ENCODE assay signal across 23 mouse cellular contexts in the genomic region with DNA sequence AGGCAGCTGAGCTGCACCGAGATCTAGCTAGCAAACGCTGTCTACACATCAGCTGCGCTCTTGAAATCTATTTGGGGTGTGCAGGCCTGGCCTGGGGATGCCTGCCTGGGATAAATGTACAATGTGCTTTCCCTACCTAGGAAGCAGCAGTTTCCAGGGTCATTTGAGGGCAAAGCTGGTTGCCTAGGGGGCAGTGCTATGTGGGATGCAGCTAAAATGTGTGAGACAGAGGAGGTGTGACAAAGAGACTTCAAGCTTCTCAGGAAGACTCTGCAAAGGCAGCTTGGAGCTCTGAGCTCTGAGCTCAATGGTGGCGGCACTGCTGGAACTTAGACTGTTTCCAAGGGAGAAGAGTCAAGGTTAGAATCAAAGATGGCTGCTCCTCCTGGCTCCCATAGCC. TPM values are rescaled to one million over a fixed set of nuclear protein-coding genes. Genes with fewer than 3 reads are reported as not detected.
DNase-seq lines count a peak whose midpoint lies in the region; ATAC-seq lines count a peak whose summit lies in the region.
"Had no signal": no experiment of that assay in that cellular context is flagged by ENCODE, and none has a peak within 500 bp of the region (broad histone marks: within the 10 kb centered on the region; RNA-seq: fewer than 3 reads in every experiment).

No protein-coding gene starts in this region.

- H3K9me3 ChIP-seq in heart, embryonic 13.5 days: no peaks in the 10 kb centered on the region
- H3K9me3 ChIP-seq: embryonic facial prominence, embryonic 10.5 days; heart, embryonic 15.5 days; hindbrain, embryonic 15.5 days; limb, embryonic 13.5 days; liver, embryonic 13.5 days; midbrain, embryonic 12.5 days had no signal

- ATAC-seq in heart, embryonic 13.5 days (ENCODE audit: extremely low read depth, insufficient number of reproducible peaks, low FRiP score, low TSS enrichment): no peak
- ATAC-seq: forebrain, embryonic 16.5 days had no signal

- peaks cover 27% of the 10 kb centered on the region for H3K4me1 ChIP-seq in heart, embryonic 13.5 days
- H3K4me1 ChIP-seq: embryonic facial prominence, embryonic 10.5 days; hindbrain, embryonic 15.5 days; limb, embryonic 13.5 days; liver, embryonic 13.5 days had no signal

- no peaks in the 10 kb centered on the region for H3K27me3 ChIP-seq in heart, embryonic 13.5 days (replicated peaks)
- H3K27me3 ChIP-seq: heart, embryonic 15.5 days; hindbrain, embryonic 15.5 days; limb, embryonic 13.5 days; midbrain, embryonic 12.5 days had no signal

- no peak for DNase-seq in heart, adult 18-20 months
- peak; percentile 80 for DNase-seq in brain, adult 2 months (ENCODE audit: low read depth, low spot score)
- peak; percentile 12 to 13 for DNase-seq in frontal cortex, postnatal 25 days (ENCODE audit: low spot score in 2 of 2)
- peak; percentile 23 to 24 for DNase-seq in left cerebral cortex, postnatal 36 days (ENCODE audit: low spot score in 2 of 2)
- no peak for DNase-seq in gastrocnemius, postnatal 10 days
- no peak for DNase-seq in adrenal gland, postnatal 25 days
- DNase-seq in adrenal gland, adult 2 months: no peak
- DNase-seq: adrenal gland, postnatal 14 days; cerebellum, adult 9-11 months; heart, adult 2 months; heart, postnatal 36 days; kidney, adult 2 months; liver, embryonic 13.5 days; lung, adult 2 months; lung, postnatal 14 days had no signal

- H3K9ac ChIP-seq in heart, embryonic 13.5 days: no peak overlapping the region
- H3K9ac ChIP-seq: heart, embryonic 15.5 days; hindbrain, embryonic 15.5 days; limb, embryonic 13.5 days; liver, embryonic 13.5 days; midbrain, embryonic 12.5 days had no signal

- 0 out of 2 replicates have a peak overlapping the region, but pooled peaks have one; percentile 13 for H3K27ac ChIP-seq in heart, embryonic 13.5 days (replicated peaks)
- H3K27ac ChIP-seq: embryonic facial prominence, embryonic 10.5 days; heart, adult 2 months; heart, embryonic 15.5 days; hindbrain, embryonic 15.5 days; kidney, postnatal 0 days; limb, embryonic 13.5 days; liver, embryonic 13.5 days; midbrain, embryonic 12.5 days had no signal

- no peaks in the 10 kb centered on the region for H3K36me3 ChIP-seq in heart, embryonic 13.5 days
- H3K36me3 ChIP-seq: embryonic facial prominence, embryonic 10.5 days; heart, embryonic 15.5 days; hindbrain, embryonic 15.5 days; limb, embryonic 13.5 days; liver, embryonic 13.5 days; midbrain, embryonic 12.5 days had no signal

- H3K4me2 ChIP-seq in heart, embryonic 13.5 days: no peak overlapping the region
- H3K4me2 ChIP-seq: heart, embryonic 15.5 days; hindbrain, embryonic 15.5 days; limb, embryonic 13.5 days; liver, embryonic 13.5 days; midbrain, embryonic 12.5 days had no signal

- H3K4me3 ChIP-seq in heart, embryonic 13.5 days: no peak overlapping the region
- H3K4me3 ChIP-seq: embryonic facial prominence, embryonic 10.5 days; heart, adult 2 months; heart, embryonic 15.5 days; hindbrain, embryonic 15.5 days; limb, embryonic 13.5 days; liver, embryonic 13.5 days; midbrain, embryonic 12.5 days had no signal

- intact Hi-C loops in left cerebral cortex, postnatal 36 days (cut with DNase I): no loop called here

- 49% methylated on average over 4 of the region's 4 CpGs for WGBS in heart, embryonic 13.5 days

RNA-seq across cellular contexts. Expression of gene Slc22a23, which starts 30.2 kb away (rescaled TPM):
- 4.5 and 5.5 TPM in 2 replicates for polyA plus RNA-seq in heart, embryonic 13.5 days (2015; fragmentation: Nextera tagmentation; extraction: Ambion mirVana)
- 10 to 100 TPM; 10.3 to 13.7 TPM for total RNA-seq in heart, adult 18-20 months (2021)
- total RNA-seq in left cerebral cortex, postnatal 36 days (2021): 10 to 100 TPM; 50.0 to 59.4 TPM
- total RNA-seq in gastrocnemius, postnatal 10 days (2021): 10 to 100 TPM; 10.3 to 10.9 TPM
- total RNA-seq in adrenal gland, postnatal 25 days (2021): 3.8 and 8.2 TPM in 2 replicates
- total RNA-seq in adrenal gland, adult 2 months (2021): 10 to 100 TPM in 1 of 2 experiments, 1 to 10 TPM in 1; 5.8 to 10.2 TPM
- 13.5 and 14.2 TPM in 2 replicates for polyA plus RNA-seq in adrenal gland, adult 2 months (2012; rRNA removed)

Comparison
In these comparisons a context has a peak if more than half of its experiments do, and no peak if none do; other contexts are left out.
1. DNase-seq: peak in brain, adult 2 months (single experiment), frontal cortex, postnatal 25 days (2 of 2) and left cerebral cortex, postnatal 36 days (2 of 2); none in heart, adult 18-20 months (0 of 2), gastrocnemius, postnatal 10 days (single experiment), adrenal gland, postnatal 25 days (single experiment) and adrenal gland, adult 2 months (single experiment).